Mouse (Mus musculus) thymus, adult 2 months (tissue): ENCODE results near the gene C1rb. TPM values are rescaled to one million over a fixed set of nuclear protein-coding genes. Genes with fewer than 3 reads are reported as not detected.
"Not testable (repeated sequence)": the region's sequence is repeated elsewhere in the genome, so short reads cannot be mapped to it uniquely, and the experiment has no call there.

Source experiments
- DNase-seq: peaks from one replicate; pipeline ENCODE4 v3.0.0; 2021
- H3K27ac ChIP-seq: fragments of 200-500 bp; 2 replicates; pipeline ENCODE4 v1.5.1; 2012; ENCODE audit warnings: low read length, control low read depth; ENCODE audit not compliant: control insufficient read depth, insufficient read depth
- H3K27me3 ChIP-seq: fragments of 200-500 bp; 2 replicates; pipeline ENCODE4 v1.6.1; 2012; ENCODE audit warnings: mild to moderate bottlenecking, low read length, moderate library complexity, mixed read lengths; ENCODE audit not compliant: control insufficient read depth, insufficient read depth
- H3K36me3 ChIP-seq: fragments of 200-500 bp; 2 replicates; pipeline ENCODE4 v1.6.1; 2012; ENCODE audit warnings: mild to moderate bottlenecking, low read length, moderate library complexity; ENCODE audit not compliant: control insufficient read depth, insufficient read depth
- H3K4me1 ChIP-seq: fragments of 200-500 bp; replicated peaks from 2 replicates; pipeline ENCODE4 v1.6.1; 2012; ENCODE audit warnings: low read length; ENCODE audit not compliant: control insufficient read depth, insufficient read depth
- H3K4me3 ChIP-seq: fragments of 200-500 bp; 2 replicates; pipeline ENCODE4 v1.5.1; 2012; ENCODE audit warnings: mild to moderate bottlenecking, low read length, control low read depth, moderate library complexity; ENCODE audit not compliant: control insufficient read depth, insufficient read depth
- CTCF ChIP-seq: fragments of 200-500 bp; IDR thresholded peaks from 2 replicates; pipeline ENCODE4 v1.5.1; 2012; ENCODE audit warnings: mild to moderate bottlenecking, control low read depth, low read length, moderate library complexity, borderline replicate concordance; ENCODE audit not compliant: control insufficient read depth, poor library complexity, insufficient read depth; ENCODE audit errors: extremely low read depth
- POLR2A ChIP-seq: fragments of 200-500 bp; IDR thresholded peaks from 2 replicates; pipeline ENCODE4 v1.6.1; 2012; ENCODE audit warnings: mild to moderate bottlenecking, low read length, control low read depth, moderate library complexity; ENCODE audit not compliant: control insufficient read depth, poor library complexity, insufficient read depth; ENCODE audit errors: extremely low read depth
- WGBS: fragments of 180-500 bp; shearing (Covaris S2); methylation state at CpG from one replicate; pipeline ENCODE4 v1.1.7; 2018; 5-methylcytosine and 5-hydroxymethylcytosine counted together
- polyA plus RNA-seq: library from polyadenylated mRNA; depleted of rRNA; stranded (reverse); fragments of >200 nt; gene quantifications from 2 replicates; pipeline ENCODE4 v1.2.3, GENCODE M21; 2012; rRNA removed

Gene C1rb
- not detected in 2 replicates for polyA plus RNA-seq

- 5% methylated on average over 8 of the region's 8 CpGs for WGBS
- Histone ChIP-seq H3K4me1 (no peaks in the 10 kb centered on the region), H3K4me3 (no peak within 1 kb of the TSS), H3K36me3 (no peaks in the 10 kb centered on the region), H3K27me3 (no peaks in the 10 kb centered on the region), H3K27ac (no peak within 1 kb of the TSS)
- TF ChIP-seq CTCF (no peak), POLR2A (no peak)
- peak; percentile 40 for DNase-seq
Observed at GRCm38 (mm10) chr6:124570026-124570425, at the start of gene C1rb. TSS of gene C1rb (plus strand) at chr6:124570294.

DNA sequence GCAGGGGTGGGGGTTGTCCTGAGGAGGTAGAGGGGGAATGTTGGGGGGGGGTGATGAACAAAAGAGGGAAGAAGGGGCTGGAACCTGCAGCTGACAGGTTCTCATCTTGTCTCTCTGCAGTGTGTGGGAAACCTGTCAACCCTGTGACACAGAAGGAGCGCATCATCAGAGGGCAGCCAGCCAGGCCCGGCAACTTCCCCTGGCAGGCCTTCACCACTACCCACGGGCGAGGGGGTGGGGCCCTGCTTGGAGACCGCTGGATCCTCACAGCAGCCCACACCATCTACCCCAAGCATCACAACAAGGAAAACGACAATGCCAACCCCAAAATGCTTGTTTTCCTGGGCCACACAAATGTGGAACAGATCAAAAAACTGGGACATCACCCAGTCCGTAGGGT, 48.0 kb upstream of the C1rb start:
- 43% methylated on average over 7 of the region's 7 CpGs for WGBS
- H3K4me3 ChIP-seq, DNase-seq, H3K27me3 ChIP-seq, H3K27ac ChIP-seq, H3K4me1 ChIP-seq, H3K36me3 ChIP-seq: not testable (repeated sequence)

DNA sequence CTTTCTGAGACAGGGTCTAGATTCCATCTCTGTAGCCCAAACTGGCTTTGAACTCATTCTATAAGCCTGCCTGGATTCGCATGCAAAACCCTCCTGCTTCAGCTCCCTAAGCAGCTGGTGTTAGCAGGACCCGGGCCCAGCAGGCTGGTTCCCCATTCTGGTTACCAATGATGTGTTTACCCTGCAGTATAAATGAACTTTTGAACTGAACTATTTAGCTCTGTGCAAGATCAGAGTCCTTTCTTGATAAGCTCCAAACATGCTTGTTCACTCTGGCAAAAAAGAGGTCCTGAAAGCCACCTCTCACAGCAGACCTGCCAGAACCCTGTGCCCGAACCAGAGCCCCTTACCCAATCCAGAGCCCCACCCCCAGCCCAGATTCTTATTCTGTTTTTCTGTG, 42.2 kb upstream of the C1rb start:
- H3K36me3 ChIP-seq, result no peaks in the 10 kb centered on the region
- DNase-seq, result no peak
- no peak overlapping the region for H3K27ac ChIP-seq
- WGBS, result 82% methylated on average over 3 of the region's 3 CpGs
- no peaks in the 10 kb centered on the region for H3K4me1 ChIP-seq
- no peak for TF ChIP-seq POLR2A
- no peak for TF ChIP-seq CTCF
- no peak overlapping the region for H3K4me3 ChIP-seq
- no peaks in the 10 kb centered on the region for H3K27me3 ChIP-seq

GRCm38 (mm10) chr6:124531077-124531476, 39.0 kb upstream of the C1rb start:
- no peaks in the 10 kb centered on the region for H3K4me1 ChIP-seq
- no peak for DNase-seq
- H3K4me3 ChIP-seq, result no peak overlapping the region
- no peaks in the 10 kb centered on the region for H3K27me3 ChIP-seq
- WGBS, result 90% methylated on average over 8 of the region's 8 CpGs
- H3K36me3 ChIP-seq, result no peaks in the 10 kb centered on the region
- no peak overlapping the region for H3K27ac ChIP-seq
- TF ChIP-seq CTCF, result no peak
- no peak for TF ChIP-seq POLR2A

DNA sequence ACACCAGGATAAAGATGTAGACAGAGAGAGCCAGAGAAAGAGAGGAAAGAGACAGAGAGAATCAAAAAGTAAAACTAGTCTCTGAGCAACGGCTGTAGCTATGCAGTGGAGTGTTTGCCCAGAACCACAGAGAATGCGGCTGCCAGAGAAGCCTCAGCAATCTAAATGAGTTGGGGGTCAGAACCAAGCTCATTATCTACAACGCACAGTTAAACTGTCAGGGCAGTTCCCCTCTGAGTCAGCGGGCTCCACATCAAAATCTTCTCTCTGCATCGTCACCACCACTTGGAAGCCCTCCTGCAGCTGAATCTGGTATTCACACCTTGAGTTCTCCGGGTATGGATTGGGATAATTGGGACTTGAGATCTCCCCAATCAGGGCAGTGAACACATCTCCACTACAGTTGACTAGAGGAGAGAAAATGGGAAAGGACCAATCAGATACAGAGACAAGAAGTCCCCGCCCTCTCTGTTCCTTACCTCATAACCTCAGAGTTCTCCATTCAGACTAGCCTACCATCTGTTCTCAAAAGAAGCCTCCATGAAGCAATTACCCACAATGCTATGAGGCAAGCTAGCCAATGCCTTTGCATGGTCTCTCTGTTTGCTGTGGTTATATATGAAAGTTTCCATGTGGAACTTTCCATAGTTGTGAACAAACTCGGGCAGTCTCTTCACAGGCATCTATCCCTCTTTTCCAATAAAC, 33.8 kb upstream of the C1rb start:
- DNase-seq, H3K4me3 ChIP-seq, H3K27me3 ChIP-seq, H3K4me1 ChIP-seq, H3K27ac ChIP-seq, H3K36me3 ChIP-seq: not testable (repeated sequence)
- WGBS, result 76% methylated on average over 8 of the region's 8 CpGs

DNA sequence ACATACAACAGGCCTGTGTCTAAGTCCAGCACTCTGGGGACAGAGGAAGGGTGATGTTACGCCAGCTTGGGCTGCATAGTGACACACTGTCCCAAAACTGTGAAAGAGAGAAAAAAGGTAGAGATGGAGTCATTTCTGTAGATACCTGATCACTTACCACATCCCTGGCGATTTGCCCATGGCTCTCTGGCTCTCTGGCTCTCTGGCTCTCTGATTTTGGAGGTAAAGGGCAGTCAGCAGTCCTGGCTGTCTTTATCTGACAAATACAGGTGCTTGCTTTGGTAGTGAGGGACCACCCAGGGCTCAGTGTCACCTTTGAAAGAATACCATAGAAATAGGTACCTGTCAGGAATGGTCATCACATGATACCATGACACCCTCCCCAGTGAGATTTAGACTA, 28.9 kb upstream of the C1rb start:
- not testable (repeated sequence) for H3K36me3 ChIP-seq, H3K27ac ChIP-seq, DNase-seq, H3K4me3 ChIP-seq, H3K27me3 ChIP-seq, H3K4me1 ChIP-seq
- WGBS, result 84% methylated on average over 2 of the region's 2 CpGs

GRCm38 (mm10) chr6:124542284-124542683, 27.8 kb upstream of the C1rb start, which contains the start of gene C1s1:
TSS of gene C1s1 (minus strand) at chr6:124542359.
- not testable (repeated sequence) for H3K4me3 ChIP-seq, H3K4me1 ChIP-seq, H3K27me3 ChIP-seq, H3K36me3 ChIP-seq, H3K27ac ChIP-seq
- DNase-seq, result peak; percentile 13
- 0% methylated on average over 1 of the region's 1 CpGs for WGBS

- H3K4me1 ChIP-seq, result no peaks in the 10 kb centered on the region
- 70% methylated on average over 6 of the region's 6 CpGs for whole genome bisulfite sequencing
- H3K36me3 ChIP-seq, result no peaks in the 10 kb centered on the region
- H3K4me3 ChIP-seq, result no peak overlapping the region
- H3K27ac ChIP-seq, result no peak overlapping the region
- no peak for TF ChIP-seq CTCF
- no peak for TF ChIP-seq POLR2A
- no peak for DNase-seq
- H3K27me3 ChIP-seq, result no peaks in the 10 kb centered on the region
Observed at GRCm38 (mm10) chr6:124544466-124544865, 25.6 kb upstream of the C1rb start.
